Mouse (Mus musculus) CH12.LX (cell line): ENCODE results near the gene Rbm25. TPM values are rescaled to one million over a fixed set of nuclear protein-coding genes. Genes with fewer than 3 reads are reported as not detected.

Experiments
- DNase-seq: peaks from one replicate; pipeline ENCODE4 v3.0.0-alpha.2; 2013; ENCODE audit errors: extremely low read depth
- H3K27ac ChIP-seq: 2 replicates; pipeline ENCODE4 v1.5.1; 2012; ENCODE audit warnings: low read depth, mild to moderate bottlenecking, control low read depth, moderate library complexity; ENCODE audit not compliant: insufficient read depth
- H3K27me3 ChIP-seq: replicated peaks from 2 replicates; pipeline ENCODE3; 2012; ENCODE audit warnings: inconsistent platforms
- H3K36me3 ChIP-seq, 2 experiments: replicated peaks in 1 of 2; 2 replicates each; pipeline versions ENCODE3 to v1.6.1; 2012; ENCODE audit warnings: inconsistent platforms in 1 of 2, low read length in 1 of 2, mild to moderate bottlenecking in 1 of 2, mixed read lengths in 1 of 2, moderate library complexity in 1 of 2; ENCODE audit not compliant: control insufficient read depth in 1 of 2, insufficient read depth in 1 of 2
- H3K4me1 ChIP-seq, 2 experiments: 2 replicates each; pipeline ENCODE4 v1.6.1; 2012; ENCODE audit warnings: inconsistent platforms in 1 of 2, moderate library complexity in 1 of 2; ENCODE audit not compliant: insufficient read depth in 2 of 2, control insufficient read depth in 1 of 2
- H3K4me2 ChIP-seq: 2 replicates; pipeline ENCODE4 v1.6.1; 2012; ENCODE audit warnings: low read depth, mild to moderate bottlenecking, control low read depth; ENCODE audit not compliant: poor library complexity, insufficient read depth, severe bottlenecking
- H3K4me3 ChIP-seq, 3 experiments: fragments of 150-350 bp in 1 of 3; sonication (generic) in 1 of 3; replicated peaks in 1 of 3; 2 replicates each; pipeline versions ENCODE3 to v1.5.1; 2011 to 2012; ENCODE audit warnings: low read depth in 2 of 3, low read length in 2 of 3, mild to moderate bottlenecking in 2 of 3, moderate library complexity in 2 of 3, control low read depth in 1 of 3, improper control_type of control experiment in 1 of 3, inconsistent platforms in 1 of 3, mixed read lengths in 1 of 3; ENCODE audit not compliant: poor library complexity in 1 of 3
- H3K79me2 ChIP-seq: replicated peaks from 2 replicates; pipeline ENCODE4 v1.6.1; 2012; ENCODE audit warnings: mild to moderate bottlenecking, moderate library complexity; ENCODE audit not compliant: control insufficient read depth, poor library complexity, insufficient read depth, severe bottlenecking; ENCODE audit errors: extremely low read depth
- H3K9ac ChIP-seq: 2 replicates; pipeline ENCODE4 v1.6.1; 2012; ENCODE audit warnings: low read depth, mild to moderate bottlenecking, control low read depth, moderate library complexity; ENCODE audit not compliant: insufficient read depth
- H3K9me3 ChIP-seq: replicated peaks from 2 replicates; pipeline ENCODE3; 2012; ENCODE audit warnings: low read length, inconsistent platforms, mixed read lengths
- BHLHE40 ChIP-seq: IDR thresholded peaks from 2 replicates; pipeline ENCODE4 v1.6.1; 2011; ENCODE audit warnings: mild to moderate bottlenecking, low read depth, low read length, improper control_type of control experiment
- CHD1 ChIP-seq: IDR thresholded peaks from 2 replicates; pipeline ENCODE4 v1.6.1; 2012; ENCODE audit warnings: low read depth, low read length, improper control_type of control experiment, inconsistent platforms
- CTCF ChIP-seq, 2 experiments: IDR thresholded peaks in 1 of 2; conservative IDR thresholded peaks in 1 of 2; 2 replicates each; pipeline ENCODE4 v1.5.1; 2011 to 2012; ENCODE audit warnings: low read depth in 2 of 2, low read length in 2 of 2, improper control_type of control experiment in 1 of 2, inconsistent platforms in 1 of 2, mild to moderate bottlenecking in 1 of 2, moderate library complexity in 1 of 2
- E2F4 ChIP-seq: IDR thresholded peaks from 2 replicates; pipeline ENCODE4 v1.6.1; 2011; ENCODE audit warnings: low read depth, low read length, improper control_type of control experiment; ENCODE audit not compliant: insufficient replicate concordance
- ELF1 ChIP-seq: IDR thresholded peaks from 2 replicates; pipeline ENCODE4 v1.6.1; 2014; ENCODE audit warnings: low read depth, mild to moderate bottlenecking, inconsistent platforms, low read length, improper control_type of control experiment
- EP300 ChIP-seq: IDR thresholded peaks from 2 replicates; pipeline ENCODE4 v1.6.1; 2011; ENCODE audit warnings: low read length, improper control_type of control experiment
- ETS1 ChIP-seq: conservative IDR thresholded peaks from 2 replicates; pipeline ENCODE4 v1.6.1; 2012; ENCODE audit warnings: low read depth, mild to moderate bottlenecking, inconsistent platforms, low read length, improper control_type of control experiment, moderate library complexity
- GABPA ChIP-seq: IDR thresholded peaks from 2 replicates; pipeline ENCODE4 v1.6.1; 2012; ENCODE audit warnings: low read depth, low read length, improper control_type of control experiment, inconsistent platforms; ENCODE audit not compliant: insufficient replicate concordance
- HCFC1 ChIP-seq: IDR thresholded peaks from 2 replicates; pipeline ENCODE4 v1.6.1; 2012; ENCODE audit warnings: low read depth, mild to moderate bottlenecking, inconsistent platforms, low read length, improper control_type of control experiment
- IRF4 ChIP-seq: IDR thresholded peaks from 2 replicates; pipeline ENCODE4 v1.6.1; 2014; ENCODE audit warnings: low read depth, mild to moderate bottlenecking, inconsistent platforms, low read length, improper control_type of control experiment
- JUN ChIP-seq: IDR thresholded peaks from 2 replicates; pipeline ENCODE4 v1.6.1; 2011; ENCODE audit warnings: low read depth, mild to moderate bottlenecking, low read length, improper control_type of control experiment, moderate library complexity; ENCODE audit not compliant: insufficient read depth
- JUND ChIP-seq: conservative IDR thresholded peaks from 2 replicates; pipeline ENCODE4 v1.6.1; 2011; ENCODE audit warnings: low read depth, low read length, improper control_type of control experiment
- KAT2A ChIP-seq: IDR thresholded peaks from 2 replicates; pipeline ENCODE4 v1.6.1; 2012; ENCODE audit warnings: low read length, improper control_type of control experiment, inconsistent platforms; ENCODE audit not compliant: insufficient replicate concordance
- MAFK ChIP-seq: IDR thresholded peaks from 2 replicates; pipeline ENCODE4 v1.6.1; 2011; ENCODE audit warnings: low read length, improper control_type of control experiment; ENCODE audit not compliant: insufficient replicate concordance
- MAX ChIP-seq: IDR thresholded peaks from 2 replicates; pipeline ENCODE4 v1.6.1; 2011; ENCODE audit warnings: low read length, improper control_type of control experiment
- MAZ ChIP-seq: IDR thresholded peaks from 2 replicates; pipeline ENCODE4 v1.6.1; 2012; ENCODE audit warnings: low read depth, mild to moderate bottlenecking, inconsistent platforms, low read length, improper control_type of control experiment, moderate library complexity
- MEF2A ChIP-seq: IDR thresholded peaks from 2 replicates; pipeline ENCODE4 v1.6.1; 2014; ENCODE audit warnings: low read depth, mild to moderate bottlenecking, inconsistent platforms, low read length, improper control_type of control experiment, borderline replicate concordance
- MXI1 ChIP-seq: IDR thresholded peaks from 2 replicates; pipeline ENCODE4 v1.6.1; 2011; ENCODE audit warnings: mild to moderate bottlenecking, low read depth, low read length, improper control_type of control experiment
- MYC ChIP-seq: IDR thresholded peaks from 2 replicates; pipeline ENCODE4 v1.6.1; 2011; ENCODE audit warnings: low read depth, mild to moderate bottlenecking, improper control_type of control experiment, low read length
- NELFE ChIP-seq: IDR thresholded peaks from 2 replicates; pipeline ENCODE4 v1.6.1; 2011; ENCODE audit warnings: low read depth, low read length, improper control_type of control experiment
- NRF1 ChIP-seq: IDR thresholded peaks from 2 replicates; pipeline ENCODE4 v1.6.1; 2014; ENCODE audit warnings: low read depth, mild to moderate bottlenecking, inconsistent platforms, low read length, improper control_type of control experiment, moderate library complexity
- PAX5 ChIP-seq: IDR thresholded peaks from 2 replicates; pipeline ENCODE4 v1.6.1; 2012; ENCODE audit warnings: low read length, inconsistent platforms, mixed read lengths
- POLR2A ChIP-seq: IDR thresholded peaks from 2 replicates; pipeline ENCODE4 v1.6.1; 2011; ENCODE audit warnings: low read depth, mild to moderate bottlenecking, improper control_type of control experiment, low read length
- POLR2AphosphoS2 ChIP-seq: IDR thresholded peaks from 2 replicates; pipeline ENCODE4 v1.6.1; 2011; ENCODE audit warnings: low read depth, low read length, improper control_type of control experiment
- RAD21 ChIP-seq: IDR thresholded peaks from 2 replicates; pipeline ENCODE4 v1.6.1; 2011; ENCODE audit warnings: low read depth, mild to moderate bottlenecking, low read length, improper control_type of control experiment, moderate library complexity
- RCOR1 ChIP-seq: conservative IDR thresholded peaks from 2 replicates; pipeline ENCODE4 v1.6.1; 2012; ENCODE audit warnings: low read depth, mild to moderate bottlenecking, inconsistent platforms, low read length, improper control_type of control experiment
- SIN3A ChIP-seq: IDR thresholded peaks from 2 replicates; pipeline ENCODE4 v1.6.1; 2012; ENCODE audit warnings: low read length, improper control_type of control experiment, inconsistent platforms
- SMC3 ChIP-seq: IDR thresholded peaks from 2 replicates; pipeline ENCODE4 v1.6.1; 2011; ENCODE audit warnings: low read depth, low read length, improper control_type of control experiment
- TBP ChIP-seq: conservative IDR thresholded peaks from 2 replicates; pipeline ENCODE4 v1.6.1; 2011; ENCODE audit warnings: low read depth, low read length, improper control_type of control experiment
- TCF12 ChIP-seq: IDR thresholded peaks from 2 replicates; pipeline ENCODE4 v1.6.1; 2014; ENCODE audit warnings: low read depth, mild to moderate bottlenecking, inconsistent platforms, low read length, improper control_type of control experiment
- UBTF ChIP-seq: IDR thresholded peaks from 2 replicates; pipeline ENCODE4 v1.6.1; 2012; ENCODE audit warnings: low read depth, mild to moderate bottlenecking, inconsistent platforms, low read length, improper control_type of control experiment, moderate library complexity
- USF1 ChIP-seq: IDR thresholded peaks from 2 replicates; pipeline ENCODE4 v1.6.1; 2014; ENCODE audit warnings: low read depth, mild to moderate bottlenecking, inconsistent platforms, low read length, improper control_type of control experiment
- USF2 ChIP-seq: conservative IDR thresholded peaks from 2 replicates; pipeline ENCODE4 v1.6.1; 2011; ENCODE audit warnings: low read depth, low read length, improper control_type of control experiment
- ZC3H11A ChIP-seq: IDR thresholded peaks from 2 replicates; pipeline ENCODE4 v1.6.1; 2012; ENCODE audit warnings: low read depth, mild to moderate bottlenecking, inconsistent platforms, low read length, improper control_type of control experiment
- ZKSCAN1 ChIP-seq: IDR thresholded peaks from 2 replicates; pipeline ENCODE4 v1.6.1; 2012; ENCODE audit warnings: low read depth, inconsistent platforms, low read length, improper control_type of control experiment, borderline replicate concordance
- ZMIZ1 ChIP-seq: IDR thresholded peaks from 2 replicates; pipeline ENCODE4 v1.6.1; 2012; ENCODE audit warnings: low read depth, mild to moderate bottlenecking, inconsistent platforms, low read length, improper control_type of control experiment
- ZNF384 ChIP-seq: IDR thresholded peaks from 2 replicates; pipeline ENCODE4 v1.6.1; 2012; ENCODE audit warnings: low read depth, low read length, improper control_type of control experiment, inconsistent platforms
- dilution Hi-C: fragments of 300-500 bp; cut with MboI; formaldehyde crosslinking; loops from 2 replicates; pipeline ENCODE4 v1.14.3; 2020; ENCODE audit warnings: low sequenced_read_pairs; ENCODE audit not compliant: extremely low pct_unique_long_range_greater_than_20kb, extremely low pct_ligation_motif_present
- in situ Hi-C: fragments of 300-500 bp; cut with MboI; formaldehyde crosslinking; loops from 3 replicates; pipeline ENCODE4 v1.14.3; 2019; ENCODE audit warnings: low sequenced_read_pairs, low pct_ligation_motif_present, low pct_unique_long_range_greater_than_20kb, mixed read lengths
- polyA plus RNA-seq: library from polyadenylated mRNA; unstranded; fragments of >175 nt; gene quantifications from 2 replicates; pipeline ENCODE4 v1.2.1, GENCODE M21; 2012; ENCODE audit warnings: low read depth; ENCODE audit not compliant: insufficient read length
- total RNA-seq, 2 experiments: library from RNA; depleted of rRNA; stranded (reverse); fragments of 300-350 nt in 1 of 2; fragments of >200 nt in 1 of 2; gene quantifications; 2 replicates each; pipeline ENCODE4 v1.2.3; 2012 to 2014

Gene Rbm25
- total and polyA plus RNA-seq, 3 experiments, result 58.6 to 227 (median 97.5) TPM

DNA sequence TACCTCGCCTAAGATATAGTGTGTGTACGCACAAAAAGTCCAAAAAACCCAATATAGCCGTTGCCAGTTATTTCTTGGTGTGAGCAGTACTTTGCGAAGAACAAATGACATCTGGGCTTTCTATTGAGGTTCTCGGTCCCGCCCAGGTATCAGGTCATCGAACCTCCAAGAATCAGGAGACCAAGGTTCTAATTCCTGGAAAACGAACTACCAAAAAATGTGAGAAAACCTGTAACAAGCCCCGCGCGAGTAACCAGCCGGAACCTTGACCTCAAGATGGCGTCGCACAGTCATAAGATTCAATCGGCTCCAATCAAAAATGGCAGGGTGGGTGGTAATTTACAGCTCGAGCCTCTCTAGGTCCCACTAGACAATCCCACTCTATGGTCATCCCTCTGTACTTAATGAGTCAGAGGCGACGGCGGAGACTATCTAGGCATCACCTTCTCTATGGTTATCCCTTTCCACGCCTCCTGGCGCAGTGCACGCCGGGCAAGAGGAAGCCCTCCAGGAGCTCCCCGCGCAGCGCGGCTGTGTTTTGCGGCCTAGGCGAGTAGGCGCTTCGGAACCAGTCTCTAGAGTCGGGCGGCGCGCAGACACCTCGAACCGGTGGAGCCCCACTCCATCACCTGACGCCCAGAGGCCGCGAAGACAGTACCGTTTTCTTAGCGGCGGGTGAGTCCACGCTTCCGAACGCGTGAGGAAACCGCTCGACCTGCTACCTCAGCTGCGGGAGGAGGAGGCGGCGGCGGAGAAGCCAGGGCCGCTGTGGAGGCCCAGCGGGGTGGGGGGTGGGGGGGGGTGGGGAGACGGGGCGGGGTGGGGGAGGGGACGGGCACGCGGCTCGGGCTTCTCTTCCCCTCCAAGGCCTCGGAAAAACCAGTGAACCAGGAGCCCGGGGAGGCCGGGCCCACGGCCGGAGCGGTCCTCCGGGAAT lies 975 bp downstream of the Rbm25 start:
- no peaks in the 10 kb centered on the region for H3K9me3 ChIP-seq
- in situ Hi-C loops (no loop called here), dilution Hi-C loops (no loop called here)
- peaks cover 41% of the 10 kb centered on the region for H3K79me2 ChIP-seq
- H3K9ac ChIP-seq, result peak overlapping the region; percentile 98
- peak overlapping the region; percentile 74 to 86 (median 75) for H3K4me3 ChIP-seq
- no peaks in the 10 kb centered on the region for H3K27me3 ChIP-seq
- peaks cover 0 to 15% of the 10 kb centered on the region in 2 experiments; a peak in 2 of 4 replicates for H3K4me1 ChIP-seq
- peaks cover 2 to 17% of the 10 kb centered on the region in 2 experiments for H3K36me3 ChIP-seq
- peak overlapping the region; percentile 56; the same call in 1 of the 2 replicates for H3K4me2 ChIP-seq
- DNase-seq, result peak; percentile 98
- peak overlapping the region; percentile 91 for H3K27ac ChIP-seq
- TF ChIP-seq ZMIZ1, result peak; percentile 81
- peak; percentile 91 for TF ChIP-seq SIN3A
- TF ChIP-seq POLR2A, result peak; percentile 96
- peak; percentile 34 for TF ChIP-seq UBTF
- TF ChIP-seq TCF12, result peak; percentile 89
- no peak for TF ChIP-seq PAX5
- no peak for TF ChIP-seq RAD21
- TF ChIP-seq MYC, result peak; percentile 95
- peak; percentile 72 for TF ChIP-seq NRF1
- peak; percentile 95 for TF ChIP-seq TBP
- peak; percentile 79 for TF ChIP-seq MEF2A
- TF ChIP-seq EP300, result no peak
- peak; percentile 91 for TF ChIP-seq MAX
- TF ChIP-seq SMC3, result no peak
- peak; percentile 77; the same call in 1 of the 2 replicates for TF ChIP-seq E2F4
- TF ChIP-seq MXI1, result peak; percentile 88
- no peak for TF ChIP-seq ZNF384
- no peak for TF ChIP-seq MAFK
- TF ChIP-seq JUND, result peak; percentile 74; the same call in 1 of the 2 replicates
- peak; percentile 92 for TF ChIP-seq KAT2A
- peak; percentile 87 for TF ChIP-seq NELFE
- peak; percentile 88; the same call in 1 of the 2 replicates for TF ChIP-seq CHD1
- peak; percentile 91 for TF ChIP-seq POLR2AphosphoS2
- TF ChIP-seq USF1, result peak; percentile 42
- peak; percentile 93 for TF ChIP-seq HCFC1
- TF ChIP-seq IRF4, result peak; percentile 78
- peak; percentile 93 for TF ChIP-seq ELF1
- no peak for TF ChIP-seq USF2
- no peak for TF ChIP-seq ZC3H11A
- TF ChIP-seq MAZ, result peak; percentile 46
- no peak for TF ChIP-seq BHLHE40
- TF ChIP-seq GABPA, result peak; percentile 56; the same call in 1 of the 2 replicates
- no peak; the same call in 1 of the 2 replicates for TF ChIP-seq ZKSCAN1
- TF ChIP-seq CTCF (conservative IDR thresholded peaks at IDR 0.05 in 1 of 2, IDR thresholded peaks at IDR 0.05 in 1 of 2; ENCODE audit: low read depth in 2 of 2, low read length in 2 of 2), result no peak
- peak; percentile 58 for TF ChIP-seq ETS1
- TF ChIP-seq RCOR1, result 0 out of 2 replicates have a peak, but pooled peaks have one; percentile 15
- TF ChIP-seq JUN, result 0 out of 2 replicates have a peak, but pooled peaks have one; percentile 34
